Mouse (Mus musculus) embryonic stem cell, embryonic (primary cell): Measurements from ENCODE around the gene Vmn1r4.

ENCODE experiments used
- CTCF ChIA-PET, 4 experiments: fragments of 300-600 bp in 2 of 4; fragments of 350-600 bp in 2 of 4; sonication (Branson Sonifier 250); formaldehyde crosslinking; loops; one replicate each; lab custom pipeline; 2022; ENCODE audit warnings: inconsistent platforms in 2 of 4; lab: Charles Lee
- POLR2A ChIA-PET, 4 experiments: fragments of 300-600 bp in 2 of 4; fragments of 350-600 bp in 2 of 4; sonication (Branson Sonifier 250); formaldehyde crosslinking; loops; one replicate each; lab custom pipeline; 2022; ENCODE audit warnings: antibody characterized with exemption in 4 of 4, inconsistent platforms in 1 of 4; lab: Charles Lee

Vmn1r4 gene

GRCm38 (mm10) chr6:56923726-56924707 is at the start of gene Vmn1r4, which contains the start of gene Nt5c3:
Gene Vmn1r4, plus strand, starts transcription at chr6:56924015.
Gene Nt5c3, minus strand, starts transcription at chr6:56923932.
- ChIA-PET CTCF (no interaction called here), POLR2A (interaction anchor here in 3 of 4 experiments (0.6 to 6.4 kb wide), 32 partner anchors 9 to 611 kb away, joined by 3 to 34 read pairs (median 4); partner anchors contain the start of genes Avl9 (in 2 of the 3), Fkbp9 (in 2 of the 3), Lsm5 (in 2 of the 3) and Kbtbd2 (in 1 of the 3))

- POLR2A ChIA-PET, result interaction anchor here in 1 of 4 experiments (0.8 to 2.3 kb wide), 3 partner anchors 9 to 16 kb away, joined by 3 to 10 read pairs (median 3); no protein-coding TSS in a partner anchor
- CTCF ChIA-PET, result interaction anchor here in 2 of 4 experiments (1.0 to 1.1 kb wide), 2 partner anchors 27 kb away, joined by 3 read pairs; no protein-coding TSS in a partner anchor
These were observed 46.9 kb upstream of the Vmn1r4 start for GRCm38 (mm10) chr6:56876870-56877269.

GRCm38 (mm10) chr6:56877985-56878384 is 45.8 kb upstream of the Vmn1r4 start:
- ChIA-PET CTCF (interaction anchor here in 1 of 4 experiments (1.0 kb wide), 1 partner anchor 28 kb away, joined by 3 read pairs; no protein-coding TSS in a partner anchor), POLR2A (interaction anchor here in 2 of 4 experiments (0.6 to 2.3 kb wide), 5 partner anchors 17 to 40 kb away, joined by 3 to 10 read pairs (median 3); no protein-coding TSS in a partner anchor)

GRCm38 (mm10) chr6:56879352-56879955 is 44.4 kb upstream of the Vmn1r4 start:
- ChIA-PET CTCF (interaction anchor here in 3 of 4 experiments (0.6 to 0.8 kb wide), 3 partner anchors 18 to 34 kb away, joined by 3 to 10 read pairs (median 4); no protein-coding TSS in a partner anchor), POLR2A (interaction anchor here in 3 of 4 experiments (0.6 to 1.4 kb wide), 8 partner anchors 13 to 307 kb away, joined by 3 to 7 read pairs (median 3); partner anchors contain the start of genes Nt5c3 (in 1 of the 3) and Vmn1r4 (in 1 of the 3))

GRCm38 (mm10) chr6:56888561-56888960 is 35.3 kb upstream of the Vmn1r4 start:
- CTCF ChIA-PET, result no interaction called here
- POLR2A ChIA-PET, result interaction anchor here in 1 of 4 experiments (1.1 to 1.9 kb wide), 4 partner anchors 11 to 56 kb away, joined by 3 to 5 read pairs (median 4); no protein-coding TSS in a partner anchor

GRCm38 (mm10) chr6:56890762-56891161 is 33.1 kb upstream of the Vmn1r4 start:
- POLR2A ChIA-PET, result interaction anchor here in 3 of 4 experiments (0.6 to 2.2 kb wide), 8 partner anchors 9 to 55 kb away, joined by 3 to 9 read pairs (median 4); no protein-coding TSS in a partner anchor
- CTCF ChIA-PET, result no interaction called here

GRCm38 (mm10) chr6:56899601-56900000 is 24.2 kb upstream of the Vmn1r4 start:
- ChIA-PET CTCF (interaction anchor here in 2 of 4 experiments (0.7 to 1.2 kb wide), 5 partner anchors 9 to 91 kb away, joined by 3 to 6 read pairs (median 4); no protein-coding TSS in a partner anchor), POLR2A (interaction anchor here in 2 of 4 experiments (0.7 to 5.9 kb wide), 23 partner anchors 9 to 792 kb away, joined by 3 to 67 read pairs (median 4); partner anchors contain the start of genes Fkbp9 (in 2 of the 2), Nt5c3 (in 2 of the 2), Vmn1r4 (in 2 of the 2) and Avl9 (in 1 of the 2))

- ChIA-PET CTCF (interaction anchor here in 1 of 4 experiments (0.8 to 1.4 kb wide), 2 partner anchors 14 to 51 kb away, joined by 3 read pairs; no protein-coding TSS in a partner anchor), POLR2A (interaction anchor here (0.6 to 5.9 kb wide), 47 partner anchors 9 to 197 kb away, joined by 3 to 67 read pairs (median 5); partner anchors contain the start of genes Fkbp9 (in 3 of the 4), Avl9 (in 2 of the 4), Nt5c3 (in 2 of the 4) and Vmn1r4 (in 2 of the 4))
These were observed 22.5 kb upstream of the Vmn1r4 start for GRCm38 (mm10) chr6:56901336-56901735.

- ChIA-PET CTCF (interaction anchor here in 1 of 4 experiments (0.6 to 1.4 kb wide), 3 partner anchors 9 to 52 kb away, joined by 3 read pairs; no protein-coding TSS in a partner anchor), POLR2A (interaction anchor here (0.5 to 5.9 kb wide), 47 partner anchors 8 to 198 kb away, joined by 3 to 67 read pairs (median 6); partner anchors contain the start of genes Fkbp9 (in 3 of the 4), Avl9 (in 2 of the 4), Nt5c3 (in 2 of the 4) and Vmn1r4 (in 2 of the 4))
These were observed 21.9 kb upstream of the Vmn1r4 start for GRCm38 (mm10) chr6:56901824-56902386.

GRCm38 (mm10) chr6:56902606-56903520 is 21.0 kb upstream of the Vmn1r4 start:
- CTCF ChIA-PET, result interaction anchor here in 1 of 4 experiments (0.7 to 1.4 kb wide), 2 partner anchors 15 to 53 kb away, joined by 3 read pairs; no protein-coding TSS in a partner anchor
- POLR2A ChIA-PET, result interaction anchor here in 2 of 4 experiments (0.8 to 5.9 kb wide), 16 partner anchors 10 to 182 kb away, joined by 3 to 67 read pairs (median 10); partner anchors contain the start of genes Fkbp9 (in 2 of the 2), Nt5c3 (in 2 of the 2), Vmn1r4 (in 2 of the 2) and Kbtbd2 (in 1 of the 2)

- ChIA-PET POLR2A (interaction anchor here in 2 of 4 experiments (0.7 to 5.9 kb wide), 7 partner anchors 11 to 107 kb away, joined by 3 to 67 read pairs (median 4); partner anchors contain the start of genes Fkbp9 (in 1 of the 2), Kbtbd2 (in 1 of the 2), Nt5c3 (in 1 of the 2) and Vmn1r4 (in 1 of the 2)), CTCF (no interaction called here)
These were observed 20.0 kb upstream of the Vmn1r4 start for GRCm38 (mm10) chr6:56903831-56904230.

GRCm38 (mm10) chr6:56904330-56904729 is 19.5 kb upstream of the Vmn1r4 start:
- CTCF ChIA-PET, result no interaction called here
- POLR2A ChIA-PET, result interaction anchor here in 2 of 4 experiments (0.7 to 1.5 kb wide), 3 partner anchors 11 to 68 kb away, joined by 3 to 4 read pairs (median 4); no protein-coding TSS in a partner anchor

- CTCF ChIA-PET, result no interaction called here
- POLR2A ChIA-PET, result interaction anchor here in 2 of 4 experiments (0.7 to 1.1 kb wide), 2 partner anchors 21 to 68 kb away, joined by 3 to 4 read pairs; no protein-coding TSS in a partner anchor
These were observed 18.8 kb upstream of the Vmn1r4 start for GRCm38 (mm10) chr6:56904982-56905381.

- ChIA-PET POLR2A (interaction anchor here in 1 of 4 experiments (1.1 kb wide), 1 partner anchor 11 kb away, joined by 3 read pairs; no protein-coding TSS in a partner anchor), CTCF (no interaction called here)
These were observed 18.3 kb upstream of the Vmn1r4 start for GRCm38 (mm10) chr6:56905486-56905885.

GRCm38 (mm10) chr6:56906121-56906846 is 17.5 kb upstream of the Vmn1r4 start:
- ChIA-PET CTCF (no interaction called here), POLR2A (interaction anchor here in 1 of 4 experiments (1.1 kb wide), 1 partner anchor 10 kb away, joined by 3 read pairs; no protein-coding TSS in a partner anchor)
